ENCODE assay signal across 18 mouse cellular contexts in the genomic region with DNA sequence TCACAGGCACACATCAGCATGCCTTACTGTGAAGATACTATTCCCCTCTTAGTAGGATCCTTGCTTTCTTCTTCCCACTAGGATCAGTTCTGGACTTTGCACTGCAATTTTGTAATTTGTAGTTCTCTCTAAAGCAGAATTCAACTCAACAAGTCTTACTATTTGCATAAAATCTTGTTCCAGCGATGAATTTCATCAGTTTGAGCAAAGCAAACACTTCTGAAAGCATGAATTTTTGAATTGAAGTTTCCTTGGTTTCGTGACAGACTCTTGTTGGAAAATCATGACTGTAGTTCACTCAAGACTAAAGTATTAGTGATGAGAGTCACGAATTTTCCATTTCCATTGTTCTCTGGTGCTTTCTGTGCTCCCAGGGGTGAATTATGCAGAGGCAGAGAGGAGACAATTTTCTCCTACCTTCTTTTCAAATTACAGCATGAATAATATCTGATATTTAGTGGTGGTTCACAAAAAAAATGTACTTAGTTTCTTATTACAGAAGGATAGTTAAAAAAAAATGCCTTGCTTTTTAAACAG.
"Had no signal": no experiment of that assay in that cellular context is flagged by ENCODE, and none has a peak within 500 bp of the region (broad histone marks: within the 10 kb centered on the region; RNA-seq: fewer than 3 reads in every experiment).

No protein-coding gene starts in this region.

- H3K4me1 ChIP-seq: kidney, embryonic 15.5 days; liver, embryonic 13.5 days; megakaryocyte, embryonic 14.5 days; midbrain, embryonic 10.5 days; midbrain, embryonic 13.5 days; neural tube, embryonic 13.5 days; stomach, embryonic 15.5 days had no signal

- H3K4me2 ChIP-seq: kidney, embryonic 15.5 days; liver, embryonic 13.5 days; midbrain, embryonic 13.5 days; neural tube, embryonic 13.5 days; stomach, embryonic 15.5 days had no signal

- H3K4me3 ChIP-seq: kidney, embryonic 15.5 days; liver, embryonic 13.5 days; megakaryocyte, embryonic 14.5 days; midbrain, embryonic 10.5 days; midbrain, embryonic 13.5 days; myocyte; neural tube, embryonic 13.5 days; stomach, embryonic 15.5 days had no signal

- H3K27me3 ChIP-seq: kidney, embryonic 15.5 days; liver, embryonic 13.5 days; megakaryocyte, embryonic 14.5 days; midbrain, embryonic 13.5 days; neural tube, embryonic 13.5 days; stomach, embryonic 15.5 days had no signal

- H3K27ac ChIP-seq: kidney, embryonic 15.5 days; liver, embryonic 13.5 days; midbrain, embryonic 10.5 days; midbrain, embryonic 13.5 days; neural tube, embryonic 13.5 days; stomach, embryonic 15.5 days had no signal

- H3K36me3 ChIP-seq: kidney, embryonic 15.5 days; liver, embryonic 13.5 days; midbrain, embryonic 10.5 days; midbrain, embryonic 13.5 days; neural tube, embryonic 13.5 days; stomach, embryonic 15.5 days had no signal

- H3K9ac ChIP-seq: kidney, embryonic 15.5 days; liver, embryonic 13.5 days; midbrain, embryonic 13.5 days; neural tube, embryonic 13.5 days; stomach, embryonic 15.5 days had no signal

- ATAC-seq: midbrain, embryonic 13.5 days; midbrain, embryonic 16.5 days had no signal

- H3K9me3 ChIP-seq: kidney, embryonic 15.5 days; liver, embryonic 13.5 days; megakaryocyte, embryonic 14.5 days; midbrain, embryonic 10.5 days; midbrain, embryonic 13.5 days; neural tube, embryonic 13.5 days; stomach, embryonic 15.5 days had no signal

- DNase-seq: kidney, adult 11 months; kidney, adult 8-10 months; kidney, postnatal 10 days; kidney, postnatal 36 days; liver, embryonic 13.5 days; lung, postnatal 36 days; retina, postnatal 1 day; right cerebral cortex, postnatal 25 days; spleen, adult 18-20 months; thymus, postnatal 25 days had no signal
